Mouse (Mus musculus) erythroblast, embryonic 14.5 days (primary cell): Measurements from ENCODE around the gene Mmrn1. TPM values are rescaled to one million over a fixed set of nuclear protein-coding genes. Genes with fewer than 3 reads are reported as not detected.
"Not testable (repeated sequence)": the region's sequence is repeated elsewhere in the genome, so short reads cannot be mapped to it uniquely, and the experiment has no call there.

Source experiments
- H3K27me3 ChIP-seq: 2 replicates; pipeline ENCODE4 v1.6.1; 2012; ENCODE audit warnings: inconsistent platforms; ENCODE audit not compliant: control insufficient read depth
- H3K36me3 ChIP-seq: 2 replicates; pipeline ENCODE4 v1.6.1; 2012; ENCODE audit warnings: mild to moderate bottlenecking, inconsistent platforms; ENCODE audit not compliant: control insufficient read depth
- H3K4me1 ChIP-seq: 2 replicates; pipeline ENCODE4 v1.6.1; 2012; ENCODE audit warnings: inconsistent platforms; ENCODE audit not compliant: control insufficient read depth
- H3K4me3 ChIP-seq: replicated peaks from 2 replicates; pipeline ENCODE3; 2012; ENCODE audit warnings: moderate library complexity, mild to moderate bottlenecking, inconsistent platforms
- H3K9me3 ChIP-seq: 2 replicates; pipeline ENCODE4 v1.6.1; 2012; ENCODE audit warnings: low read length, inconsistent platforms, mixed read lengths; ENCODE audit not compliant: control insufficient read depth
- GATA1 ChIP-seq: IDR thresholded peaks from 2 replicates; pipeline ENCODE4 v1.6.1; 2012; ENCODE audit warnings: low read length, inconsistent platforms, mixed read lengths
- TAL1 ChIP-seq: IDR thresholded peaks from 3 replicates; pipeline ENCODE4 v1.6.1; 2012; ENCODE audit warnings: low read length, inconsistent platforms, mixed read lengths
- polyA plus RNA-seq: library from polyadenylated mRNA; stranded (reverse); fragments of >175 nt; gene quantifications from 2 replicates; pipeline ENCODE4 v1.2.3, GENCODE M21; 2012

The Mmrn1 gene
- not detected in 2 replicates for polyA plus RNA-seq

DNA sequence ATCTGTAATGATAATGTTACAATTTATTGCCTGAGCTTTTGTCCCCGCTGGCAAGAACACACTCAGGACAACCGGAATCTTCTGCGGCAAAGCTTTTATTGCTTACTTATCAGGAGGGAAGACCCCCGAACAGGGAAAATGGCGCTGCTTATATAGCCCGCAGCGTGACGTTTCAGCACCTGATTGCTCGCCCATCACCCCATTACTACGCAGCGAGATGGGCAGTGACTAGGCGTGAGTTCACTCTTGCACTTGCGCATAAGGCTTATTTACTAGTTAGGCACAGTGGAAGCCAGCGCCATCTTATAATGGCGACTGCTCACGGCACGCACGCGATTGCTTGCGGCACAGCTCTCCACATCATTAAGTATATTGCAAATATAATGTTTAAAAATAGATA, at the start of gene Mmrn1:
TSS of gene Mmrn1 (plus strand) at position 301 of the 400 bp plus-strand sequence.
- not testable (repeated sequence) for H3K4me3 ChIP-seq, H3K36me3 ChIP-seq

DNA sequence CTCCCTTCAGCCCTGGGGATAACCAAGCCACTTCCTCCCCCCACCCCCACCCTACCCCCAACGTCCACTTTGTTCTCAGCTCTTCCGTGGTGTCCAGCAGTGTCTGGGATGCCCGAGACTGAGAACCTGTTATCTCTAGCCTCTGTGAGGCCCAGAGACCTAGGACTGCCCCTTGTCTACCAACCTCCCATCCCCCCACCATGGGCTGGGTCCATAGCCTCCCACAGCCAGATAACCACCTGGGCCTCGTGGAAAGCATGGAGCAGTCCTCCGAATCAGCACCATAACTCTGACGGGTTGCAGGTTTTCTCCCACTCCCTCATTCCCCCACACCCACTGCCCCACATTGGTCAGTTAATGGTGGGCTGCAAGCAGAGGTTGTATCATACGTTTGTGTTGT, 44.4 kb upstream of the Mmrn1 start:
- TF ChIP-seq TAL1, result no peak
- no peak for TF ChIP-seq GATA1
- Histone ChIP-seq H3K9me3 (no peaks in the 10 kb centered on the region), H3K36me3 (no peaks in the 10 kb centered on the region), H3K4me1 (peaks cover 3% of the 10 kb centered on the region), H3K4me3 (no peak overlapping the region), H3K27me3 (no peaks in the 10 kb centered on the region)

More for the DNA sequence above, at the start of gene Mmrn1:
- not testable (repeated sequence) for H3K27me3 ChIP-seq, H3K9me3 ChIP-seq, H3K4me1 ChIP-seq

DNA sequence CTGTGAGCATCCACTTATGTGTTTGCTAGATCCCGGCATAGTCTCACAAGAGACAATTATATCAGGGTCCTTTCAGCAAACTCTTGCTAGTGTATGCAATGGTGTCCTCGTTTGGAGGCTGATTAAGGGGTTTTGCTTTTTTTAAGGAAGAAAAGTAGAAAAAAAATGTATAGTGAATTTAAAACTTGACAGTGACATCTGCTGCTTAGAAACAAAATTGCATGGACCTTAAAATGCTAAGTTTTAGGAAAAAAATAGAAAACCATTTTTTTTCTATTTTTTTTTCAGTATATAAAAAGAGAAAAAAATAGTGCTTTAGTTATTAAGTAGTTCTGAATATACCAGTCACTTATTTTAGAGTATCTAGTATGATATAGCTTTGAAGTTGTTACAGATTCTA, 43.2 kb upstream of the Mmrn1 start:
- peaks cover 3% of the 10 kb centered on the region for H3K4me1 ChIP-seq
- H3K27me3 ChIP-seq, result no peaks in the 10 kb centered on the region
- no peak overlapping the region for H3K4me3 ChIP-seq
- no peaks in the 10 kb centered on the region for H3K9me3 ChIP-seq
- H3K36me3 ChIP-seq, result no peaks in the 10 kb centered on the region
- TF ChIP-seq TAL1 (no peak), GATA1 (no peak)

DNA sequence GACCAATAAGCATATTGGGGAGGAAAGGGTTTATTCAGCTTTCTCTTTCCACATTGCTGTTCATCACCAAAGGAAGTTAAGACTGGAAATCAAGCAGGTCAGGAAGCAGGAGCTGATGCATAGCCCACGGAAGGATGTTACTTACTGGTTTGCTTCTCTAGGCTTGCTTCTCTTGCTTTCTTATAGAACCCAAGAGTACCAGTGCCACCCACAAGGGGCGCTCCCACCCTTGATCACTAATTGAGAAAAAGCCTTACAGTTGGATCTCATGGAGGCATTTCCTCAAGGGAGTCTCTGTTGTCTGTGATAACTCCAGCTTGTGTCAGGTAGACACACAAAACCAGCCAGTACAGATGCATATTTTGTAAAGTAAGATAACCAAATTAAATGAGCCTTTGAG, 17.5 kb upstream of the Mmrn1 start:
- H3K4me3 ChIP-seq, result no peak overlapping the region
- no peaks in the 10 kb centered on the region for H3K4me1 ChIP-seq
- no peaks in the 10 kb centered on the region for H3K9me3 ChIP-seq
- H3K27me3 ChIP-seq, result no peaks in the 10 kb centered on the region
- no peaks in the 10 kb centered on the region for H3K36me3 ChIP-seq
- TF ChIP-seq TAL1, result no peak
- no peak for TF ChIP-seq GATA1

DNA sequence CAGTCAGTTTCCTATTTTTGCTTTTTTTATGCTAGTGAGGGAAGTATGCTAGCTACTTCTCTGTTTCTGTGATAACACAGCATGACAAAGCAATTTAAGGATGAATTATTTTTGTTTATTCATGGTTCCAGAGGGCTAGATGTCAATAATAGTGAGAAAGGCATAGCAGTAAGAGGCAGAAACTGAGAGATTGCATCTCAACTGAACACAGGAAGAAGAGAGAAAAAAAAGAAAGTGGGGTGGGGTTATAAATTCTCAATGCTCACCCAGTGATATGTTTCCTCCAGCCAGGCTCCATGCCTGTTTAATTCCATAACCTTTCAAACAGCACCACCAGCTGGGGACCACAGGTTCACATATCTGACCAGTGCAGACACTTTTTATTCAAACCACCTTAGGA, 6.6 kb downstream of the Mmrn1 start:
- H3K4me3 ChIP-seq, result no peak overlapping the region
- H3K36me3 ChIP-seq, result peaks cover 5% of the 10 kb centered on the region
- peaks cover 64% of the 10 kb centered on the region for H3K4me1 ChIP-seq
- peaks cover 5% of the 10 kb centered on the region for H3K27me3 ChIP-seq
- TF ChIP-seq TAL1 (no peak), GATA1 (no peak)
- H3K9me3 ChIP-seq, result no peaks in the 10 kb centered on the region

DNA sequence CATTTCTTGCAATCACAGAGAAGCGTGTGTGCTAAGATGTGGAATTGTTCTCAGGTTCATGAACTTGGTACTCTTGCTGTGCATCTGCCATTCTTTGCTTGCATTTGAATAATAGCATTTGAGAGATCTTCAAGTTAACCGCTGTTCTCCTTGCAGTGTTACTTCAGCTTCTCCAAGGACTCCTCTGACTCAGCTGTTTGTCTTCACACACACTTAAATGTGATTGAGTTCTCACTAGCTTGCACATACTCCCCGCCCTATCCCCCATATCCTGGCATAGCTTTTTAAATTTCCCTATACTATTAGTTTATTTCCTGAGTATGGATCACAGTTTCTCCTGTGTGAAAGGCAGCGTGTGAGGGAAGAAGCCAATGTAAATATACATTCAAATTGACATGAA, 10.1 kb downstream of the Mmrn1 start:
- Histone ChIP-seq H3K27me3 (no peaks in the 10 kb centered on the region; the same call in 1 of the 2 replicates), H3K36me3 (peaks cover 5% of the 10 kb centered on the region), H3K9me3 (no peaks in the 10 kb centered on the region), H3K4me1 (peaks cover 70% of the 10 kb centered on the region), H3K4me3 (peak overlapping the region; percentile 7)
- TF ChIP-seq GATA1 (no peak), TAL1 (no peak)

DNA sequence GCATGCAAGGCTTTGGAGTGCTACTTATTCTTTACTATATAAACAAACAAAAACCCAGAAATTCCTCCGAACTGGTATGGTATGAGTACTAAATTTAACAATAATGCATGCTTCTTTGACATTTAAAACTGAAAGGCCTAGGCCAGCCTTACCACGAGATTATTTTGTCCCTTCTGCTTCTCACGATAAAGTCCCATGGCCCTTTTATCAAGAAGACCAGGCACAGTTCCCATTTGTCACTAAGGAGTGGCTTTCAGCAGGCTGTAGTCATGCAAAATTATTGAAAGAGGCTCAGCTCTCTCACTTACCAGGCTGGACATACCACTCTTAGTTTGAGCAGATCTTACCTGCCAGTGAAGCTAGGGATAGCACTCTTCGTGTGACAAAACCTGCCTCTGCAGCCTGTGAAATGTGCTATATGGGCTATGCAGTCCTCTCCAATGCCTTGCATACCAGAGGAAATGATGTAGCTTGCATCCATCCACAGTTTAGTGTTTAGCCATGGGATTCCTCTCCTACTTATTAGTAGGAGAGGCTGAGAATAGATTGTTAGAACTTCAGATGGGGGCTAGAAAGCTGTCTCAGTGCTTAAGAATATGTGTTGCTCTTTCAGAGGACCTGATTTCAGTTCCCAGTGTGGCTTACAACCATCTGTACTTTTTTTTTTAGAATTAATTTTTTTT, 10.8 kb downstream of the Mmrn1 start:
- Histone ChIP-seq H3K4me3 (peak overlapping the region; percentile 55), H3K4me1 (peaks cover 62% of the 10 kb centered on the region), H3K9me3 (no peaks in the 10 kb centered on the region), H3K36me3 (peaks cover 5% of the 10 kb centered on the region), H3K27me3 (no peaks in the 10 kb centered on the region)
- TF ChIP-seq TAL1 (peak; percentile 96), GATA1 (peak; percentile 89)

DNA sequence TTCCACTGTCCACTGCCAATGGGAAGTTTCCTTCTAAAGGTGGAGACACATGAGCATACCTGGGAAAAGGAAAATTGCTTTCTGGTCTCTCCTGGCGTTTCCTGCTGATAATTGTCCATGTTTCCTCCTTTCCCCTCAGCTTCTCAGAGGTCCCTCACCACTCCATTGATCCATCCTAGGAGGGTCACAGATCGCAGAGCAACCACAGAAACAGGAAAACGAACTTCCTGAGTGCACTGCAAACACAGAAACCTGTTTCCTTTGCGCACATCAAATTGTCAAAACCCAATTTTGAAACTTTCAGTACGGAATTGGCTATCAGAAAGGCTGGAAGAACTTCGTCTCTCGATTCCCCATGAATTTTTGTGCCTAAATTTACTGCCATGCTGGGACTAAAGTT, 19.4 kb downstream of the Mmrn1 start:
- Histone ChIP-seq H3K36me3 (no peaks in the 10 kb centered on the region), H3K4me1 (peaks cover 23% of the 10 kb centered on the region), H3K27me3 (peaks cover 27% of the 10 kb centered on the region), H3K4me3 (no peak overlapping the region), H3K9me3 (no peaks in the 10 kb centered on the region)
- no peak for TF ChIP-seq GATA1
- TF ChIP-seq TAL1, result no peak

DNA sequence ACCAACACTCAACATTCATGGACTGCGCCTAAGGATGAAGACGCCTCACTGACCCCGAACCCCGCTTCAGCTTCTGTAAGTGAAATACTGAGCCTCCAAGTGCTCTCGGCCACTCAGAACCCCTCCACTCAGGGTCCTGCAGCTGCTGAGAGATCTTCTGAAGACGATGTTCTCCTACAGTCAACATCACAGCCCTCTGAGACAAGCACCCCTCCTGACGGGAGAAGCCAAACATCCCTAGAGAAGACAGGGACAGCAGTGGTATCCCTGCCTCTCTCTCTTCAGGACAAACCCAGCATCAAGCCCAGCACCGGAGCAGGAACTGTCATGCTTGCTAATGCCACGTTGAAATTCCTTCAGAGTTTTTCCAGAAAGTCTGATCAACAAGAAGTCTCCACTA, 19.8 kb downstream of the Mmrn1 start:
- Histone ChIP-seq H3K4me3 (no peak overlapping the region), H3K4me1 (peaks cover 20% of the 10 kb centered on the region), H3K27me3 (peaks cover 27% of the 10 kb centered on the region), H3K9me3 (no peaks in the 10 kb centered on the region), H3K36me3 (no peaks in the 10 kb centered on the region)
- no peak for TF ChIP-seq TAL1
- no peak for TF ChIP-seq GATA1

DNA sequence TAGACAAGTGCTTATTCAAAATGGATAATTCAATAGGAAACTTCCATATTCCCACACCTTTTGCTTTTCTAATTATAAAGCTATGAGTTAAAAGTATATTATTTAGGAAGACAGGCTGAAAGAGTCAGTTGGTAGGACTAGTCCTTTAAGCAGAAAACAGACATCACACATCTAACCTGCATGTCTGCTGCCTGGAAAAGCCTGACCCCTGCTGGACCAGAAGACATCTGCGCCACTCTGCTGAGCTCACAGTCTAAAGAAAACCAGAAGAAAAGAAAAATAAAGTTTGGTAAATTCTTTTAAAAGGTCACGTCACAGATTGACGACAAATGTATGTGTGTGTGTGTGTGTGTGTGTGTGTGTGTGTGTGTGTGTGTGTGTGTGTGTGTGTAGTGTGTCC, 25.6 kb downstream of the Mmrn1 start:
- H3K9me3 ChIP-seq, result no peaks in the 10 kb centered on the region
- H3K4me3 ChIP-seq, result no peak overlapping the region
- H3K27me3 ChIP-seq, result peaks cover 3% of the 10 kb centered on the region
- H3K4me1 ChIP-seq, result peaks cover 11% of the 10 kb centered on the region
- no peak for TF ChIP-seq GATA1
- H3K36me3 ChIP-seq, result no peaks in the 10 kb centered on the region
